Mouse (Mus musculus) C2C12 (cell line): Measurements from ENCODE around the gene Atxn2l.

ENCODE experiments used
- CTCF ChIP-seq: IDR thresholded peaks from one replicate; pipeline ENCODE4 v1.5.1; 2011; ENCODE audit not compliant: control insufficient read depth, insufficient read depth, insufficient read length
- USF1 ChIP-seq: IDR thresholded peaks from one replicate; pipeline ENCODE4 v1.6.1; 2011; ENCODE audit warnings: low read depth, mild to moderate bottlenecking, control low read depth, moderate library complexity

GRCm38 (mm10) chr7:126504913-126505312, 1.7 kb upstream of the Atxn2l start:
- TF ChIP-seq CTCF (no peak), USF1 (no peak)
